Mouse (Mus musculus): Measurements from ENCODE around the gene Garem2.

DNA sequence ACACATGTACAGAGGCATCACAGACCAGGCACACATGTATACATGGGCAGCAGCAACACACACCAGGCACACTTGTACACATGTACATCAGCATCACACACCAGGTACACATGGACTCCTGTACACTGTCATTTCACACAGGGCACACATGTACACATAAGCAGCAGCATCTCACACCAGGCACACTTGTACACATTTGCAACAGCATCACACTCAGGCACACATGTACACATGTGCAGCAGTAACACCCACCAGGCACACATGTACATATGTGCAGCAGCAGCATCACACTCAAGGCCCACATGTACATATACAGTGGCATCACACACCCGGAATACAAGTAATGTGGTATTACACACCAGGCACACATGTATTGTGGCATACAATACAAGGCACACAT, 6.7 kb upstream of the Garem2 start:
- TF ChIP-seq POLR2A (IDR thresholded peaks at IDR 0.05; ENCODE audit: borderline replicate concordance, extremely low read depth, low read depth, low read length) (no peak), CTCF (IDR thresholded peaks at IDR 0.05; ENCODE audit: insufficient read depth, low read length) (no peak)
